Mouse (Mus musculus): Measurements from ENCODE around the gene Npm3.
A peak's percentile ranks its signal among the peaks of the same experiment; 100 is the strongest.

The Npm3 gene

GRCm38 (mm10) chr19:45749243-45750043 lies at the start of gene Npm3:
Gene Npm3, minus strand, starts transcription at chr19:45749591.
- DNase-seq (ENCODE audit: low spot score) = peak; percentile 88

DNA sequence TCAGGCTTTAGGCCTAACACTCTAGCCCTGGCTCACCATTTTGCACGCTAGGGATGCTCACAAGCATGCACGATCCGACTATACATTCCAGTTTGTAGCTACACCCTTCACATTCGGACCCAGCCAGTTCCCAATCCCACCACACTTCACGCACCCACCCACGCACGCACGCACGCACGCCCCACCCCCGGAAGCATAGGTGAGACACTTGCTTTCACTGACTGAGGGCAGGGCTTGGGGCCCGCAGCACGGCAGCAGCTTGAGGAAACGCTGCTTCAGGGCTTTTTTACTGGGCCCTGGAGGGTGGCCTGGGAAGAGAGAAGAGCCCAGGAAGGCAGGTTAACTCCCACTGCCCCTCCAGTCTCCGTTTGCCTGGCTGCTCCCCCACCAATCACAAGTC lies 47.5 kb upstream of the Npm3 start:
- no peak for DNase-seq (ENCODE audit: low spot score)

DNA sequence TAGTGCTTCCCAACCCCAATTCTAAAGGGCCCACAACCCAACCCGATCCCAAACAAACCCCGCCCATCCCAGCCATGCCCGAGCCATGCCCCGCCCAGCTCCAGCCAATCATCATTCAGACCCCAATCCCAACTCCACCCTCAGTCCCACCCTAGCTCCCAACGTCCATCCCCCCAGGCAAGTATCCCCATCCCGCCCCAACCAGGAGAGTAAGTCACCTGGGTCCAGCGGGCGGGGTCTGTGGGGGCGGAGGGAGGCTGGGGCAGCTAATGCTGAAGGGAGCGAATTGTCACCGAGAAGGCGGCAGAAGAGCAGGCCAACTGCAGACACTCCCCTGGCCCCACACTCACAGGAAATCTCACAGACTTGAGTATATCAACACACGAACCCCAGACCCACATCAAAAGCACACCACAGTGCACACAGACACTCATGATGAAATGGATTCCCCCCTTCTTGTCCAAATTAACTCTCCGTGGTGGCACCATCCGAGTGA lies 46.7 kb upstream of the Npm3 start:
- DNase-seq (ENCODE audit: low spot score) = peak; percentile 25

DNA sequence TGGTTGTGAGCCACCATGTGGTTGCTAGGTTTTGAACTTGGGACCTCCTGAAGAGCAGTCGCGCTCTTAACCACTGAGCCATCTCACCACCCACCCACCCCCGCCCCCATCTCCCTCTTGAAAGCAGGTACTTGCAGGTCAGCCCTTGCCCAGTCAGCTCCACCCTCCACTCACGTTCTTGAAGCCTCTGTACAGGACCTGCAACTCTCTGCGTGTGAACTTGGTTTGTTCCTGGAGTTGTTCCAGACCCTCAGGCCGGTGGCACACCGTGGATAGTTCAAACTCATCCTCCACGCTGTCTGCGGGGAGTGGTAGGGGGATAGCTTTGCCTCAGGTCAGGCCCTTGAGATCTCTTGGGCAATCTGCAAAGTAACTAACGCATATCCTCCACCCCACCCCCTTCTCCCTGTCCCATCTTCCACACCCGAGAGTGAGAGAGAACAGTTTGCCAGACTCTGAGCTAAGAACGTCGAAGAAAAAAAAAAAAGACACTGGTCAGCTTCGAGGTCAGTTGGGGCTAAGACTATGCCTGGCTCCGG lies 46.1 kb upstream of the Npm3 start:
- DNase-seq (ENCODE audit: low spot score) = no peak

DNA sequence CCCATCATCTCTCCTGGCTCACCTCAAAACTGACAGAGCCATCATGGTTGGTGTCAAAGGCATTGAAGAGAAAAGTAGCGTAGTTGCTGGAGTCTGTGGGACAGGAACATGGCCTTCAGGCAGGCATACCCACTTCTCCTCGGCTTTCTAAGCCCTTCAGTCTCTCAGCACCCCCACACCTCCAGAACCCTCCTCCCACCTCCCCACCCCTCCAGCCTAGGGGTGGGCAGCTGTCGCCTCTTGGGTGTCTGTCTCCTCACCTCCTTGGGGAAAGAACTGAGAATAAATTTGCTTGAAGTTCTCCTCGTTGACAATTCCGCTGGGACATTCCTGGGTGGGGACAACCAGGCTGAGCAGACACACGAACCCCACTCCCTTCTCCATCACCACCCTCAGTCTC lies 45.3 kb upstream of the Npm3 start:
- DNase-seq (ENCODE audit: low spot score) = no peak

- no peak for DNase-seq (ENCODE audit: low spot score)
Measured at GRCm38 (mm10) chr19:45792404-45792803, 43.0 kb upstream of the Npm3 start.

GRCm38 (mm10) chr19:45789888-45790874 lies 40.8 kb upstream of the Npm3 start:
- DNase-seq (ENCODE audit: low spot score) = peak; percentile 46

DNA sequence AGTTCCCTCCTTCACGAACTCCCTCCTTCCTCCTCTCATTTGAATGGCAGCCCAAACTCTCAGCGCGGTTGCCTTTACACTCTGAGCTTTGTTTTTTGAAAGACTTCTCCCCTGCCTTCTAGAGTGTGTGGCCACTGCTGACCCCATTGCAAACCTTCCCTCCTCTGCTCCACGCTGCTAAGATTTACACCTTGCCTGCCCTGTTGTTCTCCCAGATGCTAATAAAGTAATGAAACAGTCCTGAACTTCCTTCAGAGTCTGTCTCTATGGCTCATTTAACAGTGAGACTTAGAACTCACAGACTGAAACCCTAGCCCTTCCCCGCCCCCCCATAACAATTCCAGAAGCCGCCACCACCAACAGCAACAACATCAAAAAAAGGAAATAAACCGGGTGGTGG lies 40.0 kb upstream of the Npm3 start:
- no peak for DNase-seq (ENCODE audit: low spot score)

- DNase-seq (ENCODE audit: low spot score) = no peak
Measured at GRCm38 (mm10) chr19:45788337-45788736, 38.9 kb upstream of the Npm3 start.

- DNase-seq (ENCODE audit: low spot score) = no peak
Measured at GRCm38 (mm10) chr19:45787450-45787849, 38.1 kb upstream of the Npm3 start.

GRCm38 (mm10) chr19:45785470-45785869 lies 36.1 kb upstream of the Npm3 start:
- peak; percentile 24 for DNase-seq (ENCODE audit: low spot score)

DNA sequence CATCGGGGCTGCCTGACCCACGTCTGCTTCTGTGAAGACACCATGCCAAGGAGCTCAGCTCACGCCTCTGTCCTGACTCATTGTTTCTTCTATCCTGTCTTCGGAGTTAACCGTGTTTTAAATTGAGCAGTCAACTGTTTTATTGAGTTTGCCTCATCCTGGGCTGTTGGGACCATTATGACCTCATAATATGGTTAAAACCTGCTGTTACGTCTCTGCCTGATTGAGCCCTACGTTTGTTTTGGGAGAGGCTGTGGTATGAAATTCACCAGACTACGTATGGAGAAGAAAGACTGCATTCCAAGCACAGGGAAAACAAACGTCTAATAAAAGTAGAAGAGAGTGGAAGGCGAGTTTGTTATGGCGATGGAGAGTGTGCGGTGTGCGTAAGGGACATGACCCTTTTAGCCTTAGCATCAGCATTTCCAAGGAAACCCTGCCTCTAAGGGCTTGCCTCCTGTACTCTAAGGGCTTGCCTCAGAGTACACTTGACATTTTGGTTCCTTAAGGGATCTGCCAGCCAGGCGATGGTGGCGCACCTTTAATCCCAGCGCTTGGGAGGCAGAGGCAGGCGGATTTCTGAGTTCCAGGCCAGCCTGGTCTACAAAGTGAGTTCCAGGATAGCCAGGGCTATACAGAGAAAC lies 34.7 kb upstream of the Npm3 start:
- no peak for DNase-seq (ENCODE audit: low spot score)

GRCm38 (mm10) chr19:45783181-45783932 lies 34.0 kb upstream of the Npm3 start, which contains the start of gene Mgea5:
Gene Mgea5, minus strand, starts transcription at chr19:45783837.
- peak; percentile 98 for DNase-seq (ENCODE audit: low spot score)

DNA sequence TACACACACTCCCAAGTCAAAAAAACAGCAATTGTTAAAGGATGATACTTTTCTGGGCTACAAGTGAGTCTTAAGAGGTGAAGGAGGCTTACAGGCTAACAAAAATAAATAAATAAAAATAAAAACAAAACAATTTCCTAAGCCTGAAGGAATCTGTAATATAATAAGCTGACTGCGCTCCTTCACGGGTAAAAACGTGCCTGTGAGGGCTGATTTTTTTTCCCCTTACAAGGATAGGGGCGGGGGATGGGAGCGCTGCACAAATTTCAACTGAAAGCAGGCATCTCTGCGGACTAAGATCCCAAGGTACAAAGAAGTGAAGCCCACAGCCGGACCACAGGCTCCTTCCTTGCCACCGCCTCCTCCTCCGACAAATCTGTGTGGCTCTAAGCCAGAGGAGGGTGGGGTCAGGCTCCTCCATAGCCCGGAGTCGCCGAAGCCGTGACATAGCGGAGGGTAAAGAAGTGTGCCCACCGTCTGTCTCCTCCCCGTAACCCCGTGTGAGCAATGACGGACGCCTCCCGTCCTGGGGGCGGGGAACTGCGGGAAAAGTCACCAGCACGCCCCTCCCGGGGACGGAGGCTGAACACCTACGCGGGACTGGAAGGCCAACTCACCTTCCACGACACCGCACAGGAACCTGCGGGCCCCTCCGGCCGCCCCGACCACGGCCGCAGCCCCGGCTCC lies 33.1 kb upstream of the Npm3 start:
- DNase-seq (ENCODE audit: low spot score) = peak; percentile 77

- DNase-seq (ENCODE audit: low spot score) = no peak
Measured at GRCm38 (mm10) chr19:45781676-45782075, 32.3 kb upstream of the Npm3 start.

GRCm38 (mm10) chr19:45780350-45780915 lies 31.0 kb upstream of the Npm3 start:
- DNase-seq (ENCODE audit: low spot score) = no peak

DNA sequence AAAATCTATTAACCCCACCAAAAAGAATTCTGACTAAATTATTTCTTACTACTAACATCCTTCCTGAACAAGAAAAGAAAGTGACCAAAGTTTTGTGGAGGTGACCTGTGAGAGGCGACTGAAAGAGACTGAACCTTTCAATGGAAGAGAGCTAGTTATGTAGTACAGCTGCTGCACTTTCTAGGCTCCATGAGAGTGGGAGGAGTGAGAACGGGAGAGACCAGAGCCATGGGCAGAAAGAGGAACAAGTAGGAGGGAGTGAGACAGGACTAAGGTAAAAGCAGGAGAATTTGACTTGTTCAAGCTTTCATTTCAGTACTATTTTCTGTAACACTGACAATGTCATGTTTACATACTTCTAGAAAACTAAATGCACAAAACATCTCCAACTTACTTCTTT lies 26.1 kb upstream of the Npm3 start:
- no peak for DNase-seq (ENCODE audit: low spot score)

- DNase-seq (ENCODE audit: low spot score) = no peak
Measured at GRCm38 (mm10) chr19:45771501-45771900, 22.1 kb upstream of the Npm3 start.

DNA sequence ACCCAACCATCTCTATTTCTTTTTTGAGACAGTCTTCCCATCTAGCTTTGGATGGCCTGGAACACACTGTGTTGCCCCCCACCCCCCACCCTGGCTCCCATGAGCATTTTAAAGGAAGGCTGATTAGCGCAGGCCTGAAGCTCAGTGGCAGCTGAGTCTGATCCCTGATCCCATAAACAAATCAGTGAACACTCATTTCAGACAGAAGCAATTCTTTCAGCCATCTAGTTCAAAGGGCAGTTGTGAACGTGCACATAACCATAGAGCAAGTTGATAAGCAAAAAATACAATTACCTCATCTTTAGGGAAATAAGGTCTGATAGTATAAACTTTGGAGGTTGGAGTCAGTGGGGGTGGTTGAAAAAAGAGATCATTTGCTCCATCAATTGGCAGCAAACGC lies 11.4 kb upstream of the Npm3 start:
- no peak for DNase-seq (ENCODE audit: low spot score)

GRCm38 (mm10) chr19:45758671-45759070 lies 9.3 kb upstream of the Npm3 start:
- DNase-seq (ENCODE audit: low spot score) = no peak
